Mouse (Mus musculus): ENCODE results near the gene Slc35f1. TPM values are rescaled to one million over a fixed set of nuclear protein-coding genes. Genes with fewer than 3 reads are reported as not detected.

Gene Slc35f1
- polyA plus RNA-seq, 1 experiment from 2014 or later = 0.93 TPM

- Histone ChIP-seq H3K4me2 (ENCODE audit: low read depth, low read length) (no peak overlapping the region), H3K9ac (ENCODE audit: low read length) (no peak overlapping the region), H3K27me3 (ENCODE audit: control insufficient read depth, insufficient read depth, low read depth, low read length) (no peaks in the 10 kb centered on the region), H3K9me3 (ENCODE audit: control insufficient read depth, low read length) (no peaks in the 10 kb centered on the region), H3K4me1 (replicated peaks; ENCODE audit: control insufficient read depth, insufficient read depth, low read length) (no peaks in the 10 kb centered on the region), H3K27ac (ENCODE audit: low read length) (no peak overlapping the region), H3K36me3 (ENCODE audit: control insufficient read depth, insufficient read depth, low read length) (no peaks in the 10 kb centered on the region), H3K4me3 (ENCODE audit: low read length) (no peak overlapping the region)
- 89% methylated on average over 1 of the region's 1 CpGs for WGBS
- no peak for ATAC-seq (ENCODE audit: low read depth)
Observed at GRCm38 (mm10) chr10:52718199-52718917, 28.0 kb downstream of the Slc35f1 start.

DNA sequence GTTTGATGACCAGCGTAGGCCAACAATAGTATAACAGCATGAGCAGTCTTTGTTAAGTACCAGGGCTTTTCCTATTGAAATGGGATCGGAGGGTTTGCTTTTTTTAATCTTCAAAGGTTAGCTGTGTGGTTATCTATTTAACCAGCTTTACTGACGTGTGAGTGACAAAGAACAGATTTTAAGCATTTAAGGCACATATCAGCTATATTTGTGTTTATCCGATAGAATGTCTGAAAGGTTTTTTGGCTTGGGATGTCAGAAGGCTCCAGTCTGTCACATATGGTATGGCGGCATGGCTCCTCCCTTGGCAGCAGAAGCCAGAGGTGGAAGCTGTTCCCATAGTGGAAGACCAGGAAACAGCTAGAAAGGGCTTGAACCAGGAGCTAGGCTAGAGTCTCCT is 36.3 kb downstream of the Slc35f1 start:
- WGBS = 46% methylated on average over 5 of the region's 5 CpGs
- Histone ChIP-seq H3K27ac (ENCODE audit: low read length) (no peak overlapping the region), H3K9me3 (ENCODE audit: control insufficient read depth, low read length) (no peaks in the 10 kb centered on the region), H3K36me3 (ENCODE audit: control insufficient read depth, insufficient read depth, low read length) (no peaks in the 10 kb centered on the region), H3K9ac (ENCODE audit: low read length) (no peak overlapping the region), H3K4me2 (ENCODE audit: low read depth, low read length) (no peak overlapping the region), H3K4me3 (ENCODE audit: low read length) (no peak overlapping the region), H3K27me3 (ENCODE audit: control insufficient read depth, insufficient read depth, low read depth, low read length) (no peaks in the 10 kb centered on the region), H3K4me1 (replicated peaks; ENCODE audit: control insufficient read depth, insufficient read depth, low read length) (no peaks in the 10 kb centered on the region)
- no peak for ATAC-seq (ENCODE audit: low read depth)

GRCm38 (mm10) chr10:52742671-52743379 is 52.5 kb downstream of the Slc35f1 start:
- Histone ChIP-seq H3K4me1 (replicated peaks; ENCODE audit: control insufficient read depth, insufficient read depth, low read length) (no peaks in the 10 kb centered on the region), H3K27me3 (ENCODE audit: control insufficient read depth, insufficient read depth, low read depth, low read length) (no peaks in the 10 kb centered on the region), H3K27ac (ENCODE audit: low read length) (no peak overlapping the region), H3K9ac (ENCODE audit: low read length) (no peak overlapping the region), H3K4me2 (ENCODE audit: low read depth, low read length) (no peak overlapping the region), H3K4me3 (ENCODE audit: low read length) (no peak overlapping the region), H3K9me3 (ENCODE audit: control insufficient read depth, low read length) (no peaks in the 10 kb centered on the region), H3K36me3 (ENCODE audit: control insufficient read depth, insufficient read depth, low read length) (no peaks in the 10 kb centered on the region)
- 0 out of 2 replicates have a peak, but pooled peaks have one; percentile 36 for ATAC-seq (ENCODE audit: low read depth)
- 18% methylated on average over 10 of the region's 10 CpGs for WGBS

DNA sequence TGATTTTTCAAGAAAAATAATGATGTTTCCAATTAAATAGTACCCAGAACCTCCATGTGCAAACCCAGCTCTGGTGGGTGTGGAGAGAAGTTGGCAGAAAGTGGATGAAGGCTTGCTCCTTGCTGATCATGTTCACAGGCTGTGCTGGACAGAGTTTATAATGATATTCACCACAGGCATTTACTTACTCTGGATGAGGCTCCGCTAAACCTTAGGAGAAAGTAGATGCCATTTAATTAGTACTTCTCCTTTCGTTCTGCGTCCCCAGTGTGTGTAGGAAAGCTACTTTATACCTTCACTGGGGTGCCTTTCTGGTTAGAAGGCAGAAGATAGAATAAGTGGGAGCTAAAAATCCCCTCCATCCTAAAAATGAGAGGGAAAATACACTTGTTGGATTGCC is 53.5 kb downstream of the Slc35f1 start:
- no peak for ATAC-seq (ENCODE audit: low read depth)
- Histone ChIP-seq H3K9ac (ENCODE audit: low read length) (no peak overlapping the region), H3K36me3 (ENCODE audit: control insufficient read depth, insufficient read depth, low read length) (no peaks in the 10 kb centered on the region), H3K4me2 (ENCODE audit: low read depth, low read length) (no peak overlapping the region), H3K4me1 (replicated peaks; ENCODE audit: control insufficient read depth, insufficient read depth, low read length) (no peaks in the 10 kb centered on the region), H3K27me3 (ENCODE audit: control insufficient read depth, insufficient read depth, low read depth, low read length) (no peaks in the 10 kb centered on the region), H3K9me3 (ENCODE audit: control insufficient read depth, low read length) (no peaks in the 10 kb centered on the region), H3K27ac (ENCODE audit: low read length) (no peak overlapping the region), H3K4me3 (ENCODE audit: low read length) (no peak overlapping the region)
- 96% methylated on average over 3 of the region's 3 CpGs for WGBS

DNA sequence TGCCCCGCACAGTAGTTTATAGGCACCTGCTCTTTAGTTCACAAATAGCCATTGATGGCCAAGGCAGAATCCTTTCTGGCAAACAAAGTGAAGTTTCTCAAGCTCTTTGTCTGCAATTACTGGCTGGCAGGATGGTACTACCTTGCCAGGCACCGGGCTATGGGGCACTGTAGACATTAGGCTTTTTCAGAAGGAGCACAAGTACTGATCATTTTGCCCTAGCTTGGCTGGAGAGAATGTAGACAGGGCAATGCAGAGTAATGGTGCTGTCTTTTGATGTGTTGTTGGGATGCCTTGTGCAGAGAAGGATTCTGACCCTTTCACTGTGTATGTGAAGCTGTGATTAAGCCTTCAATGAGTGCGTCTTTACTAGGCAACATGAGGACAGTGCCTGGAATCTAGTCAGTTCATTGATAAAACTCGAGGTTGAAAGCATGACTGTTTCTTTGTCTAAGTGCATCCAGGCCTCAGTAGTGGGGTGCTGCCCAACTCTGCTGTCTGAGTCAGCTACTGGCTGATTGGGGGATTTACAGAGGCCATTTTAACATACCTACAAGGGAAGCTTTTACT is 57.8 kb downstream of the Slc35f1 start:
- Histone ChIP-seq H3K4me1 (replicated peaks; ENCODE audit: control insufficient read depth, insufficient read depth, low read length) (no peaks in the 10 kb centered on the region), H3K4me2 (ENCODE audit: low read depth, low read length) (no peak overlapping the region), H3K9ac (ENCODE audit: low read length) (no peak overlapping the region), H3K9me3 (ENCODE audit: control insufficient read depth, low read length) (no peaks in the 10 kb centered on the region), H3K27me3 (ENCODE audit: control insufficient read depth, insufficient read depth, low read depth, low read length) (no peaks in the 10 kb centered on the region), H3K27ac (ENCODE audit: low read length) (no peak overlapping the region), H3K4me3 (ENCODE audit: low read length) (no peak overlapping the region), H3K36me3 (ENCODE audit: control insufficient read depth, insufficient read depth, low read length) (no peaks in the 10 kb centered on the region)
- ATAC-seq (ENCODE audit: low read depth) = no peak
- 75% methylated on average over 4 of the region's 4 CpGs for WGBS

DNA sequence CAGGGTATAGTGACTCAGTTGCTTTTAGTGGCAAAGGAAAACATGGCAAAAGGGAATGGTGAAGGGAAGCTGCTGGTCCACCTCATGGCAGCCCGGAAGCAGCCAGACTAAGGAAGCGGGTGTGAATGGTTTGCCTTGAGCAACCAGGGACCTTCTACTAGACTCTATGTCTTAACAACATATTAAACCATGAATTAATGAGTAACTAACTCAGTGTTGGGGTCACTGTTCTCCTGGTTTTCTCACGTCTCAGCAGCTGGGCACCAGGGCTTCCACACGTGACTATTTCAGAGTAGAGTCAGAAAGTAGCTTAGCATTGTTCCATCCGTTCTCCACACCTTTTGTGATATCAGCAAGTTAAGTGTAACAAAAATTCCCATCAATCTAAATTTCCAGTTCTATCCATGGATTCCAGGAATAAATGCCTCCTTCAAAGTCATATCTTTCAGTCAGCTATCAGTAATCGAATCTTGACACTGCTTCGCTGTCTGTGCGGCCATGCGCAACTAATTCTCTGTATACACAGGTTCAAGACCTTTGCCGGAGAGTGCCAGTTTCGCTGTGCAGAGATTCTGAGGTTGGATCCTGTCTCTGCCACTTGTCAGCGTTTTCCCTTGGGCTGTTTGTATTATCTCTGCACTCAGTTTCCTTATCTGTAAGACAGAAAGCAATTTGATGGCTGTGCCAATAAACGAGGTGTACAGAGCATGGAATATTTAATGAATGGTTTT is 65.8 kb downstream of the Slc35f1 start:
- Histone ChIP-seq H3K27me3 (ENCODE audit: control insufficient read depth, insufficient read depth, low read depth, low read length) (no peaks in the 10 kb centered on the region), H3K9me3 (ENCODE audit: control insufficient read depth, low read length) (no peaks in the 10 kb centered on the region), H3K4me2 (ENCODE audit: low read depth, low read length) (no peak overlapping the region), H3K27ac (ENCODE audit: low read length) (no peak overlapping the region), H3K4me1 (replicated peaks; ENCODE audit: control insufficient read depth, insufficient read depth, low read length) (no peaks in the 10 kb centered on the region), H3K9ac (ENCODE audit: low read length) (no peak overlapping the region), H3K36me3 (ENCODE audit: control insufficient read depth, insufficient read depth, low read length) (no peaks in the 10 kb centered on the region), H3K4me3 (ENCODE audit: low read length) (no peak overlapping the region)
- 47% methylated on average over 13 of the region's 13 CpGs for WGBS
- ATAC-seq (ENCODE audit: low read depth) = no peak

GRCm38 (mm10) chr10:52757496-52758260 is 67.3 kb downstream of the Slc35f1 start:
- H3K27me3 ChIP-seq (ENCODE audit: control insufficient read depth, insufficient read depth, low read depth, low read length) = no peaks in the 10 kb centered on the region
- no peak overlapping the region for H3K4me2 ChIP-seq (ENCODE audit: low read depth, low read length)
- no peak overlapping the region for H3K9ac ChIP-seq (ENCODE audit: low read length)
- H3K4me3 ChIP-seq (ENCODE audit: low read length) = no peak overlapping the region
- no peak overlapping the region for H3K27ac ChIP-seq (ENCODE audit: low read length)
- ATAC-seq (ENCODE audit: low read depth) = no peak
- 81% methylated on average over 4 of the region's 4 CpGs for WGBS
- H3K9me3 ChIP-seq (ENCODE audit: control insufficient read depth, low read length) = no peaks in the 10 kb centered on the region
- H3K4me1 ChIP-seq (replicated peaks; ENCODE audit: control insufficient read depth, insufficient read depth, low read length) = no peaks in the 10 kb centered on the region
- no peaks in the 10 kb centered on the region for H3K36me3 ChIP-seq (ENCODE audit: control insufficient read depth, insufficient read depth, low read length)

DNA sequence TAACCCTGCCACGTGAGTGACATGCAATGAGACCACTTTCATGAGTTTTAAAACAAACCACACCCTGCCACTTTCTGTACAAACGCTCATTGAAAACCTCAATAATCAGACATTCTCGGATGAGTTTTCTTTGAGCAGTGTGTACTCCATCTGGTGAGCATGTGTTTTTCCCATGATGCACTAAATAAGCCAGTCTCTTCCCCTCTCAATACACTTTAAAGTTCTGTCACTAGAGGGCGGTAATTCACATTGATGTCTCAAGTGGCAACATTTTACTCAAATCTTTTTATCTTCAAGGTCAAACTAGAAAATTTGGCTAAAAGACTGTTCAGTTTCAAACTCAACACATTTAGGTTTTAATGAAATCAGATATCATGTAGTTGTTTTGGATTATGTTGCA is 68.3 kb downstream of the Slc35f1 start:
- H3K9ac ChIP-seq (ENCODE audit: low read length) = no peak overlapping the region
- no peak for ATAC-seq (ENCODE audit: low read depth)
- H3K4me2 ChIP-seq (ENCODE audit: low read depth, low read length) = no peak overlapping the region
- no peaks in the 10 kb centered on the region for H3K9me3 ChIP-seq (ENCODE audit: control insufficient read depth, low read length)
- WGBS = 33% methylated on average over 4 of the region's 4 CpGs
- H3K27me3 ChIP-seq (ENCODE audit: control insufficient read depth, insufficient read depth, low read depth, low read length) = no peaks in the 10 kb centered on the region
- no peak overlapping the region for H3K4me3 ChIP-seq (ENCODE audit: low read length)
- H3K4me1 ChIP-seq (replicated peaks; ENCODE audit: control insufficient read depth, insufficient read depth, low read length) = no peaks in the 10 kb centered on the region
- no peaks in the 10 kb centered on the region for H3K36me3 ChIP-seq (ENCODE audit: control insufficient read depth, insufficient read depth, low read length)
- no peak overlapping the region for H3K27ac ChIP-seq (ENCODE audit: low read length)

Data from lung, embryonic 16.5 days (tissue).